Mouse (Mus musculus): ENCODE data around the gene Ethe1.

- TF ChIP-seq POLR2A (IDR thresholded peaks at IDR 0.05; ENCODE audit: insufficient read length, low read depth) (no peak), REST (IDR thresholded peaks at IDR 0.05; ENCODE audit: insufficient read depth, insufficient read length) (no peak), TCF12 (IDR thresholded peaks at IDR 0.05; ENCODE audit: insufficient read depth, poor library complexity, severe bottlenecking) (no peak)
These were observed 5.4 kb downstream of the Ethe1 start for GRCm38 (mm10) chr7:24592781-24593180.

Measured in myocyte (in vitro differentiated cells).